Mouse (Mus musculus) left cerebral cortex, postnatal 25 days (tissue): ENCODE measurements around the gene Crtac1. TPM values are rescaled to one million over a fixed set of nuclear protein-coding genes. Genes with fewer than 3 reads are reported as not detected.

Source experiments
- DNase-seq, 2 experiments: peaks; one replicate each; pipeline ENCODE4 v3.0.0; 2022; ENCODE audit warnings: low spot score in 2 of 2, mixed read lengths in 1 of 2
- intact Hi-C: fragments of 180-260 bp; cut with DNase I; formaldehyde crosslinking; loops from one replicate; pipeline ENCODE4 v1.15.1; 2025
- total RNA-seq, 2 experiments: library from RNA; stranded (reverse); gene quantifications; 2 replicates each; pipeline ENCODE4 v1.2.3; 2021

Gene Crtac1
- total RNA-seq, result 10 to 100 TPM; 59.1 to 72.7 TPM

DNA sequence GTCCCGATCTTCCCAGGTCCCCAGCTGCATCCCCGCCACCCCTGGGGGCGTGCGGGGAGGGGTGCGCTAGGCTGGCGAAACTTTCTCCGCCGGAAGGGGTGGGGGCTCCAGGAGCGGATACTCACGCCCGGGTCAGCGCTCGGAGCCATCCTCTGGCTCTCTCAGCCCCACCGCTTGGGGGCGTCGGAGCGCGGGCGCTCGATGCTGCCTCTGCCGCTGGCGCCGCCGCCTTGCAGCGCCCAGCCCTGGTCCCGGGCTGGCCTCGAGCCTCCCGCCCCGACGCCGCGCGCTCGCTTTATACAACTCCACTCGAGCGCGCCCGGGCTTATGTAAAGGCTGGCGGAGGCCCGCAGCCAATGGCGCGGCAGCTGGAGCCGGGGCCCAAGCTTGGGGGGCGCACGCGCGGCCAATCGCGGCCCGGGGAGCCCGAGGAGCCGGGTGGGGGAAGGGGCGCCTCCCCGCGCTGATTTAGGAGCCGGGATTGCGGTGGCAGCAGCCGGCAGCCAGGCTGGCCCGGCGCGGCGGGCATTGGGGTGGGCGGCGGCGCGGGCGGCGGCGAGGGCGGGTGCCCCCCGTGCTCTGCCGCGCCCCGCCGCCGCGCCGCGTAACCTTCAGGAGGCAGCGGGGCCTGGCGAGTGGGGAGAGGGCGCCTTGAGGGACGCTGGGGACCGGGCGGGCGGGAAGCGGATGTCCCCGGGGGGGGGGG is at the start of gene Crtac1:
TSS of gene Crtac1 (minus strand) at position 299 of the 706 bp plus-strand sequence.
- intact Hi-C loops, result loop anchor here (2.0 to 5.0 kb wide), 2 partner anchors 86 to 115 kb away; partner anchors contain the start of gene R3hcc1l
- DNase-seq, result peak; percentile 89 to 93

DNA sequence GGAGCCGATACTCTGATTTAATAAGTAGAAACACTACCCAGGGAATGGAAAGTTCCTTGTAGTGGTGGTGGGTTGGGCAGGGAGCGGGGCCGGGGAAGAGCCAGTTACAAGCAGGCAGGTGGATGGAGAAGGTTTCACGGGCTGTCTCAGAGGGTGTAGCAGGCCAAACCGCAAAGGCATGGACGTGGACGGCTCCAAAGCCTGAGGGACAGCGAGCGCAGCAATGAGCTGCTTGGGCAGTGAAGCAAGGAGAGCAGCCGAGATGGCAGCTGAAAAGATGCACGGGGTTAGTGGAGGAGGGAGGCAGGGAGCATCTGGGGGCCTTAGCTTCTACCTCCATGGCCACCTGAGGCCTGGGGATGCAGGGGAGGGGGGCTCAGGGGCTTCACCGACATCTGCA is 46.7 kb upstream of the Crtac1 start:
- no peak for DNase-seq
- intact Hi-C loops, result no loop called here

DNA sequence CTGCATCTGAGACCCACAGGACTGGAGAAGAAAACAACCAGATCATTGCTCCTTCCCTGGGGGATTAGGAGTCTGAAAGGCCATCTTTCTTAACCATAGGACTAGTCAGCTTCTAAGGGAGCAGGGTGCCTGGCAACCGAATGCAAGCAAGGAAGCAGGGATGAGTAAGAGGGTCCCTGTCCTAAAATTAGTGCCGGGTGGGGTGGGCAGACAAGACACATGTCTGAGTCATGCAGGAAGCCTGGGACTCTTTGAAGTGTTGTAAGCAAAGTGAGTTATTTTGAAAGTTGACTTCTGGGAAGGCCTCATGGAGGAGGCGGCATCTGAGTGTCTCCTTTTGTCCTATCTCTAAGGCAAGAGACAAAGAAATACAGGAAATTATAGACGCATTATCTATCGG is 46.2 kb upstream of the Crtac1 start:
- peak in 1 of 2 experiments; percentile 82 for DNase-seq
- intact Hi-C loops, result no loop called here

- no peak for DNase-seq
- intact Hi-C loops, result no loop called here
These were observed 41.2 kb upstream of the Crtac1 start for GRCm38 (mm10) chr19:42472831-42473230.

DNA sequence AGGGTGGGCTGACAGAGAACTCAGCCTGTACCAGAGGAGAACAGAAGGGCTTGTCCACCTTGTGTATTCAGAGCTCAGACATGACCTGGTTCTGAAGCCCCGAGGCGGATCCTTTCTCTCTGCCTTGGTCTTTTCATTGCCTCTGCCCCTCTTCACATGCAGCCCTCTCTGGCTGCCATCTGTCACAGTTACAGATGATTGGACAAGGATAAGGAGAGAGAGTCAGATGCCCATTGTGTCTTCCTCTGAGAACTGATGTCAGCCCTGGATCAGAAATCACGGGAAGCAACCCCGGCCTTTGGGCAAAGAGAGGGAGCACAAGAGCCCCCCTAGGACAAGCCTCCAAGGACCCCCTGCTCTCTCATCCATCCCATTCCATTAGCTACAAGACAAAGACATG is 40.0 kb upstream of the Crtac1 start:
- no peak for DNase-seq
- intact Hi-C loops, result no loop called here

DNA sequence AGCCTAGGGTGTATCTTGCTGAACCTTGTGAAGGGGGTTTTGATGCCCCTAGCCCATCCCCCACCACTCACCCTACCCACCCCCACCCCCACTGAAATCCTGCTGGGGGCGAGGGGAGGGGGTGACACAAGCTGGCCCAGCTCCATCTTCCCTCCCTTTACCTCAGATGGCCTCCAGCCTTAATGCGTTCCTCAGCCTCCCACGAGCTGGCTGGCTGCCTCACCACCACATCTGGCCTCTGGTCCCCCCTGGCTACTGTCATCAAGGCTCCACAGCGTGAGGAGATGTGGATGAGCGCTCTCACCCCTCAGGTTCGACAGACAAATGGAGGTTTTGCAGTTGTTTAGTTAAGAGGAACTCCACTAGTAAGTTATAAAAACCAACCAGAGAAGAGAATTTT is 30.3 kb upstream of the Crtac1 start:
- DNase-seq, result no peak
- intact Hi-C loops, result no loop called here

- DNase-seq, result no peak
- intact Hi-C loops, result no loop called here
These were observed 29.8 kb upstream of the Crtac1 start for GRCm38 (mm10) chr19:42461353-42461752.

DNA sequence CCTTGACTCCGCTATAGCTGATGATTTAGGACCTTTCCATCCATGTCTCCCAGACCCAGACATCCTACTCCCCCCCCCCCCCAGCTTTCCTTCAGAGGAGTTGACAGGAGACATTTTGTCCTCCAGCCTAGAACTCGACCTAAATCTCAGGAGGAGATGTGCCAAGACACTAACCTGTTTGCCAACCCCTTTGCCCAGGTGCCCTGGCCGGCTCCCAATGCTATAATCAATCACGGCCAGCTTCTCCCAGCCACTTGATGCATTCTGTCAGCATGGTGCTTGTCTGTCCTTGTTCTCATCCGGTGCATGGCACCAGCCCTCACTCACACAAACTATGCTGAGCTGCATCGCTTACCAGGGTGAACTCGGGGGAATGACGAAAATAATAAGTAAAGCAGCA is 27.9 kb upstream of the Crtac1 start:
- intact Hi-C loops, result no loop called here
- no peak for DNase-seq

DNA sequence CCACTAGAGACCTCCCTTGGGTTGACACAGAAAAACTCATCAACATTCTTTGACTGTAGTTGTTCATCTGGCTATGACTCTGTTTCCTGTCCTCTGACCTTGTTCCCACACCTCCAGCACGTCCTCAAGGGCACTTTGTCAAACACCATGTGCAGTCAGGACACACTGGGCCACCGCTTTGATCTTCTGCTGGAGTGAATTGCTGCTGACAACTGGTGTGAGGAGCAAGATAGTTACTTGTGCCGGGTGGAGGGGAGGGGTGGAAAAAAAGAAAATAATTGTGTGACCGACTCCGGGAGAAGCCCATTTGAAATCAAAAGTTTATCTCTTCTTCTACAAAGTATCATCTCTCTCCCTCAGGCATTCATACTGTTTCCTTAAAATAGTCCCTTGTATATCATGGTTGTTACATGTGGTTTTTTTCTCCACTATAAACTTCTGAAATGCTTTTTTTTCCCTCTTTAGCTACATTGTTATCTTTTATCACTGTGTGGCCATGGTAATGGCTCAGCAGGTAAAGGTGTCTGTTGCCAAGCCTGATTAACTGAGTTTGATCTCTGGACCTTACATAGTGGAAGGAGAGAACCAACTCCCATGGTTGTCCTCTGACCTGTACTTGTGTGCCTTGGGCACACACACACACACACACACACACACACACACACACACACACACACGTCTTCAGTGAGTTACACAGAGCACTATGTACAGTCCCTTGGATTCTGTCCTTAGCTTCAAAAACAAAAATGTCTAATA is 23.1 kb upstream of the Crtac1 start:
- intact Hi-C loops, result no loop called here
- DNase-seq, result no peak

- no peak for DNase-seq
- intact Hi-C loops, result no loop called here
These were observed 22.4 kb upstream of the Crtac1 start for GRCm38 (mm10) chr19:42454006-42454405.

- intact Hi-C loops, result no loop called here
- no peak for DNase-seq
These were observed 21.0 kb upstream of the Crtac1 start for GRCm38 (mm10) chr19:42452539-42452938.

GRCm38 (mm10) chr19:42448539-42448938 is 17.0 kb upstream of the Crtac1 start:
- intact Hi-C loops, result loop anchor here (10.0 kb wide), 1 partner anchor 206 kb away; no protein-coding TSS in a partner anchor
- no peak for DNase-seq

DNA sequence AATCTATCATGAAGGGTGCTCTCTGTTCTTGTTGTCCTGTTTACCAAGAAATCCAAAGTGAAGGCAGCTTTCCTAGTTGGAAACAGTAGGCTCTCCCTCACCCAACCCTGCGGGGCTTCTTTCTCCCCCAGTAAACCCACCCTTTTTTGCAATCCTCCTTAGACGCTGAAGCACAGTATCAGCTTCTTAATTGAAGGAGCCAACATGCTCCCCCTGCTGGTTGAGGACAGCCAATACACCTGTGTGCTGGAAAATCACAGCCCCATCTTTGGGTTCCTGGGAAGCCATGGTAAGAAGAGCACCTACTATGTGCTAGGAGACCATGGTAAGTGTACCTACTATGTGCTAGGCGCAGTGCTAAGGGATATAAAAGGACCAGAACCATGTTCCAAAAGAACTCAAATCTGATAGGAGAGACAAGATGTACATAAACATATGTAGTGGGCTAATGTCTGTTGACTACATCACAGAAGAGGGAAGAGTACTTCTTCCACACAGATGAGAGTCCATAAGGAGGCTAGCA is 12.4 kb upstream of the Crtac1 start:
- intact Hi-C loops, result loop anchor here (10.0 kb wide), 1 partner anchor 211 kb away; no protein-coding TSS in a partner anchor
- peak; percentile 54 to 55 for DNase-seq

- DNase-seq, result no peak
- intact Hi-C loops, result loop anchor here (10.0 kb wide), 1 partner anchor 212 kb away; no protein-coding TSS in a partner anchor
These were observed 11.7 kb upstream of the Crtac1 start for GRCm38 (mm10) chr19:42443266-42443665.

GRCm38 (mm10) chr19:42442246-42443197 is 10.9 kb upstream of the Crtac1 start:
- intact Hi-C loops, result loop anchor here (10.0 kb wide), 1 partner anchor 212 kb away; no protein-coding TSS in a partner anchor
- no peak for DNase-seq

GRCm38 (mm10) chr19:42440089-42440488 is 8.5 kb upstream of the Crtac1 start:
- intact Hi-C loops, result loop anchor here (10.0 kb wide), 1 partner anchor 215 kb away; no protein-coding TSS in a partner anchor
- peak in 1 of 2 experiments; percentile 37 for DNase-seq

DNA sequence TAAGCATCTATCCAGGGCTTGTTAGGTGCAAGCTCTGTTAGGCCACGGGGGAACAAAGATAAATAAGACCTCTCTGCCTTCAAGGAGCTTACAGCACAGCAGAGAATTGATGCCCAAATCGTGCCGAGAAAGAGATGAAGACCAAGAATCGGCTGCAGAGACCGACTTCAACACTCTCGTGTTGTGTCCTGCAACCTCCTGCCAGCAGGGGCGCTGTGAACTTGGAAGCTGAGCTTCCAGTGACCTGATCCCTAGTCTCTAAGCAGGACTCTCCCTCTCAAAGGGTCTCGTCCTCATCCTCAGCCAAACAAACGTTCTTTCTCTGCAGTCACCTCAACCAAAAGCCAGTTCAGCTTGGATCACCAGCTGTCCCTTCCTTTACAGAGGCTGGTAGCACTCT is 7.8 kb upstream of the Crtac1 start:
- intact Hi-C loops, result no loop called here
- no peak for DNase-seq

GRCm38 (mm10) chr19:42435621-42436020 is 4.0 kb upstream of the Crtac1 start:
- intact Hi-C loops, result no loop called here
- no peak for DNase-seq

DNA sequence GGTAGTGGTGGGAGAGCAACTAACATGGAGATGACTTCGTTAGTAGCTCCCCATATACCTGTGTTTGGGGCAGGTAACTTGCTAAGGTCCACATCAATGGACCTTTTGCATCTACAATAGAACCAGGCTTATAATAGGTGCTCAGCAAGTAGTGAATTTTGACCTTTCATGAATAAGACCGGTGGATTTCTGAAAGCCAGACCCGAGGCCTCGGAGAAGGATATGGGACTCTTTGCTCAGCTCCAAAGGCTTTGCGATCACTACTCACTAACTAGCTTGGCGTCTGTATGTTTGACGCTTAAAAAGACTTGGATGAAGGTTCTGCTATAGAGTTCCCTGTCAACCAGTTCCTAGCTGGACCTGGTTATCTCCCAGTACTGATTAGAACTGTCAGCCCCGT is 1.2 kb upstream of the Crtac1 start:
- DNase-seq, result no peak
- intact Hi-C loops, result loop anchor here (5.0 kb wide), 1 partner anchor 85 kb away; the partner anchor contains the start of gene R3hcc1l
